Mouse (Mus musculus) forebrain, embryonic 11.5 days (tissue): ENCODE data around the gene Osbpl7. TPM values are rescaled to one million over a fixed set of nuclear protein-coding genes. Genes with fewer than 3 reads are reported as not detected.

Source experiments
- ATAC-seq: fragments of 200-750 bp; cut with Nextera tagmentation; replicated peaks from 2 replicates; pipeline ENCODE4 v1.8.0; 2017; ENCODE audit warnings: moderate TSS enrichment; ENCODE audit not compliant: low FRiP score
- DNase-seq: peaks from one replicate; pipeline ENCODE4 v3.0.0-alpha.2; 2017; ENCODE audit warnings: low spot score
- H3K27ac ChIP-seq: fragments of 300-500 bp; sonication (generic); 2 replicates; pipeline ENCODE4 v1.5.1; 2014; ENCODE audit warnings: low read depth, low read length
- H3K27me3 ChIP-seq: fragments of 300-500 bp; sonication (generic); 2 replicates; pipeline ENCODE4 v1.6.1; 2014; ENCODE audit warnings: mild to moderate bottlenecking, low read length, mixed read lengths; ENCODE audit not compliant: control insufficient read depth, insufficient read depth
- H3K36me3 ChIP-seq: fragments of 300-500 bp; sonication (generic); 2 replicates; pipeline ENCODE4 v1.6.1; 2014; ENCODE audit warnings: mild to moderate bottlenecking, low read length, moderate library complexity, mixed read lengths; ENCODE audit not compliant: control insufficient read depth, insufficient read depth
- H3K4me1 ChIP-seq: fragments of 300-500 bp; sonication (generic); replicated peaks from 2 replicates; pipeline ENCODE4 v1.6.1; 2014; ENCODE audit warnings: low read length, mixed read lengths; ENCODE audit not compliant: control insufficient read depth, insufficient read depth
- H3K4me2 ChIP-seq: fragments of 300-500 bp; sonication (generic); 2 replicates; pipeline ENCODE4 v1.6.1; 2014; ENCODE audit warnings: low read depth, mild to moderate bottlenecking, low read length, moderate library complexity, mixed read lengths; ENCODE audit not compliant: severe bottlenecking
- H3K4me3 ChIP-seq: fragments of 300-500 bp; sonication (generic); 2 replicates; pipeline ENCODE4 v1.5.1; 2014; ENCODE audit warnings: low read depth, low read length
- H3K9ac ChIP-seq: fragments of 300-500 bp; sonication (generic); 2 replicates; pipeline ENCODE4 v1.6.1; 2014; ENCODE audit warnings: low read length
- H3K9me3 ChIP-seq: fragments of 300-500 bp; sonication (generic); 2 replicates; pipeline ENCODE4 v1.6.1; 2016; ENCODE audit warnings: low read length, mixed read lengths; ENCODE audit not compliant: control insufficient read depth
- WGBS: fragments of 180-500 bp; shearing (Covaris S2); extraction: QIAGEN DNeasy Blood & Tissue Kit; methylation state at CpG from one replicate; pipeline ENCODE4 v1.1.7; 2014; 5-methylcytosine and 5-hydroxymethylcytosine counted together
- polyA plus RNA-seq: library from polyadenylated mRNA; unstranded; fragments of >200 nt; fragmentation: Nextera tagmentation; extraction: Ambion mirVana; gene quantifications from 2 replicates; pipeline ENCODE4 v1.2.1, GENCODE M21; 2014

The Osbpl7 gene
- polyA plus RNA-seq, 1 experiment from 2014 or later = 7.7 TPM

GRCm38 (mm10) chr11:97048090-97048650 lies 2.3 kb upstream of the Osbpl7 start:
- WGBS = 90% methylated on average over 8 of the region's 8 CpGs
- no peak overlapping the region for H3K4me2 ChIP-seq
- H3K9me3 ChIP-seq = no peaks in the 10 kb centered on the region
- no peak overlapping the region for H3K9ac ChIP-seq
- H3K36me3 ChIP-seq = no peaks in the 10 kb centered on the region; the same call in 1 of the 2 replicates
- H3K27ac ChIP-seq = no peak overlapping the region
- no peak overlapping the region for H3K4me3 ChIP-seq
- no peaks in the 10 kb centered on the region for H3K27me3 ChIP-seq
- peaks cover 11% of the 10 kb centered on the region for H3K4me1 ChIP-seq
- DNase-seq (no peak), ATAC-seq (no peak)

- Histone ChIP-seq H3K9me3 (no peaks in the 10 kb centered on the region), H3K4me1 (peaks cover 11% of the 10 kb centered on the region), H3K4me2 (no peak overlapping the region), H3K36me3 (no peaks in the 10 kb centered on the region; the same call in 1 of the 2 replicates), H3K27ac (no peak overlapping the region; the same call in 1 of the 2 replicates), H3K9ac (no peak overlapping the region), H3K4me3 (no peak overlapping the region), H3K27me3 (no peaks in the 10 kb centered on the region)
- no peak for ATAC-seq
- WGBS = 79% methylated on average over 6 of the region's 6 CpGs
- no peak for DNase-seq
These were observed 839 bp upstream of the Osbpl7 start for GRCm38 (mm10) chr11:97049492-97050085.

- peak overlapping the region; percentile 64 for H3K9ac ChIP-seq
- DNase-seq = no peak
- H3K4me1 ChIP-seq = peaks cover 11% of the 10 kb centered on the region
- 35% methylated on average over 13 of the region's 13 CpGs for WGBS
- no peak overlapping the region for H3K27ac ChIP-seq
- peak; percentile 49 for ATAC-seq
- no peaks in the 10 kb centered on the region for H3K27me3 ChIP-seq
- H3K4me2 ChIP-seq = peak overlapping the region; percentile 89
- H3K9me3 ChIP-seq = no peaks in the 10 kb centered on the region
- H3K4me3 ChIP-seq = peak overlapping the region; percentile 56
- H3K36me3 ChIP-seq = peaks cover 2% of the 10 kb centered on the region; the same call in 1 of the 2 replicates
These were observed 637 bp downstream of the Osbpl7 start for GRCm38 (mm10) chr11:97050944-97051586.

GRCm38 (mm10) chr11:97052219-97052646 lies 1.8 kb downstream of the Osbpl7 start:
- Histone ChIP-seq H3K36me3 (peaks cover 2% of the 10 kb centered on the region; the same call in 1 of the 2 replicates), H3K4me3 (no peak overlapping the region), H3K27me3 (no peaks in the 10 kb centered on the region), H3K27ac (no peak overlapping the region), H3K4me2 (no peak overlapping the region), H3K4me1 (peaks cover 11% of the 10 kb centered on the region), H3K9ac (no peak overlapping the region), H3K9me3 (no peaks in the 10 kb centered on the region)
- WGBS = 30% methylated on average over 11 of the region's 11 CpGs
- ATAC-seq (0 out of 2 replicates have a peak, but pooled peaks have one; percentile 29), DNase-seq (no peak)

- no peaks in the 10 kb centered on the region for H3K27me3 ChIP-seq
- H3K36me3 ChIP-seq = no peaks in the 10 kb centered on the region; the same call in 1 of the 2 replicates
- peak overlapping the region; percentile 31 for H3K27ac ChIP-seq
- no peak overlapping the region for H3K4me2 ChIP-seq
- H3K4me3 ChIP-seq = no peak overlapping the region
- ATAC-seq (0 out of 2 replicates have a peak, but pooled peaks have one; percentile 18), DNase-seq (no peak)
- 26% methylated on average over 9 of the region's 9 CpGs for WGBS
- peak overlapping the region; percentile 29; the same call in 1 of the 2 replicates for H3K9ac ChIP-seq
- no peaks in the 10 kb centered on the region for H3K9me3 ChIP-seq
- peaks cover 4% of the 10 kb centered on the region; the same call in 1 of the 2 replicates for H3K4me1 ChIP-seq
These were observed 13.0 kb downstream of the Osbpl7 start for GRCm38 (mm10) chr11:97063274-97063920.

DNA sequence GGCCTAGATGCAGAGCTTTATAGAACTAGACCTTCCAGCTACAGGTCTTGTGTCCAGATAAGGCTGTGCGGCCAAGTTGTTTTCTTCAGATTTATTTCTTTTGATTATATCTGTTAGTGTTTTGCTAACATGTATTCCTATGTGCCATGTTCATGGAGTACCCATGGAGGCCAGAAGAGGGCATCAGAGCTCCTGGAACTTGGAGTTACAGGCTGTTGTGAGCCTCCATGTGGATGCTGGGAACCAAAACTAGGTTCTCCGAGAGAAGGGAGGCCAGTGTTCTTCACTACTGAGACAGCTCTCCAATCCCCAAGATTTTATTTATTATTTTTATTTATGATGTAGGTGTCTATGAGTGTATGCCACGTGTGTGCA lies 13.5 kb downstream of the Osbpl7 start:
- no peak overlapping the region for H3K9ac ChIP-seq
- H3K4me1 ChIP-seq = peaks cover 4% of the 10 kb centered on the region; the same call in 1 of the 2 replicates
- DNase-seq (no peak), ATAC-seq (no peak)
- no peak overlapping the region for H3K4me2 ChIP-seq
- H3K36me3 ChIP-seq = no peaks in the 10 kb centered on the region; the same call in 1 of the 2 replicates
- no peak overlapping the region for H3K4me3 ChIP-seq
- peak overlapping the region; percentile 31 for H3K27ac ChIP-seq
- 89% methylated on average over 3 of the region's 3 CpGs for WGBS
- H3K27me3 ChIP-seq = no peaks in the 10 kb centered on the region
- no peaks in the 10 kb centered on the region for H3K9me3 ChIP-seq

GRCm38 (mm10) chr11:97065538-97066295 lies 15.3 kb downstream of the Osbpl7 start:
- DNase-seq (no peak), ATAC-seq (no peak)
- H3K4me1 ChIP-seq = peaks cover 4% of the 10 kb centered on the region; the same call in 1 of the 2 replicates
- H3K36me3 ChIP-seq = no peaks in the 10 kb centered on the region
- no peak overlapping the region for H3K9ac ChIP-seq
- H3K4me2 ChIP-seq = no peak overlapping the region
- H3K9me3 ChIP-seq = no peaks in the 10 kb centered on the region
- WGBS = 90% methylated on average over 12 of the region's 12 CpGs
- no peaks in the 10 kb centered on the region for H3K27me3 ChIP-seq
- no peak overlapping the region for H3K4me3 ChIP-seq
- H3K27ac ChIP-seq = no peak overlapping the region
